Mouse (Mus musculus): ENCODE data around the gene Necab2. TPM values are rescaled to one million over a fixed set of nuclear protein-coding genes. Genes with fewer than 3 reads are reported as not detected.
A peak's percentile ranks its signal among the peaks of the same experiment; 100 is the strongest.

The Necab2 gene
- polyA plus RNA-seq, 1 experiment from 2014 or later: 45.7 TPM

- no peak overlapping the region for H3K27ac ChIP-seq (replicated peaks; ENCODE audit: low read depth, low read length)
- no peak overlapping the region for H3K9ac ChIP-seq (replicated peaks; ENCODE audit: low read length)
- no peak for ATAC-seq (ENCODE audit: low FRiP score, low TSS enrichment)
- WGBS: 84% methylated on average over 11 of the region's 11 CpGs
- DNase-seq: no peak
- H3K4me3 ChIP-seq (replicated peaks; ENCODE audit: low read depth, low read length): no peak overlapping the region
- no peak overlapping the region for H3K4me2 ChIP-seq (ENCODE audit: low read length)
- H3K27me3 ChIP-seq (ENCODE audit: control insufficient read depth, insufficient read depth, low read length): no peaks in the 10 kb centered on the region
- H3K36me3 ChIP-seq (ENCODE audit: control insufficient read depth, insufficient read depth, low read length): no peaks in the 10 kb centered on the region
- H3K9me3 ChIP-seq (ENCODE audit: control insufficient read depth, low read length): no peaks in the 10 kb centered on the region
- H3K4me1 ChIP-seq (ENCODE audit: control insufficient read depth, insufficient read depth, low read length): no peaks in the 10 kb centered on the region
These were observed 37.8 kb downstream of the Necab2 start for GRCm38 (mm10) chr8:119484145-119484896.

GRCm38 (mm10) chr8:119487093-119487492, 40.6 kb downstream of the Necab2 start:
- no peaks in the 10 kb centered on the region for H3K36me3 ChIP-seq (ENCODE audit: control insufficient read depth, insufficient read depth, low read length)
- peaks cover 10% of the 10 kb centered on the region; the same call in 1 of the 2 replicates for H3K4me1 ChIP-seq (ENCODE audit: control insufficient read depth, insufficient read depth, low read length)
- ATAC-seq (ENCODE audit: low FRiP score, low TSS enrichment): no peak
- no peaks in the 10 kb centered on the region for H3K9me3 ChIP-seq (ENCODE audit: control insufficient read depth, low read length)
- no peak overlapping the region for H3K4me2 ChIP-seq (ENCODE audit: low read length)
- no peak overlapping the region for H3K4me3 ChIP-seq (replicated peaks; ENCODE audit: low read depth, low read length)
- H3K9ac ChIP-seq (replicated peaks; ENCODE audit: low read length): no peak overlapping the region
- no peaks in the 10 kb centered on the region for H3K27me3 ChIP-seq (ENCODE audit: control insufficient read depth, insufficient read depth, low read length)
- no peak for DNase-seq
- no peak overlapping the region for H3K27ac ChIP-seq (replicated peaks; ENCODE audit: low read depth, low read length)
- WGBS: 81% methylated on average over 7 of the region's 7 CpGs

GRCm38 (mm10) chr8:119496848-119497247, 50.3 kb downstream of the Necab2 start:
- DNase-seq: no peak
- Histone ChIP-seq H3K4me2 (ENCODE audit: low read length) (no peak overlapping the region), H3K4me1 (ENCODE audit: control insufficient read depth, insufficient read depth, low read length) (no peaks in the 10 kb centered on the region; the same call in 1 of the 2 replicates), H3K27ac (replicated peaks; ENCODE audit: low read depth, low read length) (no peak overlapping the region), H3K36me3 (ENCODE audit: control insufficient read depth, insufficient read depth, low read length) (no peaks in the 10 kb centered on the region), H3K9me3 (ENCODE audit: control insufficient read depth, low read length) (no peaks in the 10 kb centered on the region), H3K27me3 (ENCODE audit: control insufficient read depth, insufficient read depth, low read length) (no peaks in the 10 kb centered on the region), H3K9ac (replicated peaks; ENCODE audit: low read length) (no peak overlapping the region), H3K4me3 (replicated peaks; ENCODE audit: low read depth, low read length) (no peak overlapping the region)
- ATAC-seq (ENCODE audit: low FRiP score, low TSS enrichment): no peak
- 33% methylated on average over 6 of the region's 6 CpGs for WGBS

DNA sequence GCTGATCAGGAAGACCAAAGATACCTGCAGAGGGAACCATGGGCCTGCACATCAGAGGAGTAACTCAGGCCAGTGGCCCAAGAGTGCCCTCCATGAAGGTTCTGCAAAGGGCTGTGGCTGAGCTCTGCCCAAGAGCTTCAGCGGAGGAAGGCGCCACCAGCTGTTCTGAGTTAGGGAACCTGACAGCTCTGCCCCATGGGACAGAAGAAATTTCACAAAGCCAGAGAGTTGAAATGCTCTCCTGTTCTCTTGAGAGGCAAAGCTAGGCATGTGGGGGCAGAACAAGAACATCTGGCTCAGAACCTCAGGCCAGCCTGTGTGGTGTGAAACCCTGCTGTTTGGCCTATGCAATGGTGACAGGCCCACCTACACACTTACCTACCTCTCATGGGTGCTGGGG, 53.3 kb downstream of the Necab2 start:
- H3K4me3 ChIP-seq (replicated peaks; ENCODE audit: low read depth, low read length): no peak overlapping the region
- no peak overlapping the region for H3K9ac ChIP-seq (replicated peaks; ENCODE audit: low read length)
- no peaks in the 10 kb centered on the region for H3K36me3 ChIP-seq (ENCODE audit: control insufficient read depth, insufficient read depth, low read length)
- H3K27me3 ChIP-seq (ENCODE audit: control insufficient read depth, insufficient read depth, low read length): no peaks in the 10 kb centered on the region
- H3K9me3 ChIP-seq (ENCODE audit: control insufficient read depth, low read length): no peaks in the 10 kb centered on the region
- ATAC-seq (ENCODE audit: low FRiP score, low TSS enrichment) (no peak), DNase-seq (no peak)
- no peak overlapping the region for H3K4me2 ChIP-seq (ENCODE audit: low read length)
- WGBS: 92% methylated on average over 2 of the region's 2 CpGs
- peaks cover under 1% of the 10 kb centered on the region; the same call in 1 of the 2 replicates for H3K4me1 ChIP-seq (ENCODE audit: control insufficient read depth, insufficient read depth, low read length)
- no peak overlapping the region for H3K27ac ChIP-seq (replicated peaks; ENCODE audit: low read depth, low read length)

DNA sequence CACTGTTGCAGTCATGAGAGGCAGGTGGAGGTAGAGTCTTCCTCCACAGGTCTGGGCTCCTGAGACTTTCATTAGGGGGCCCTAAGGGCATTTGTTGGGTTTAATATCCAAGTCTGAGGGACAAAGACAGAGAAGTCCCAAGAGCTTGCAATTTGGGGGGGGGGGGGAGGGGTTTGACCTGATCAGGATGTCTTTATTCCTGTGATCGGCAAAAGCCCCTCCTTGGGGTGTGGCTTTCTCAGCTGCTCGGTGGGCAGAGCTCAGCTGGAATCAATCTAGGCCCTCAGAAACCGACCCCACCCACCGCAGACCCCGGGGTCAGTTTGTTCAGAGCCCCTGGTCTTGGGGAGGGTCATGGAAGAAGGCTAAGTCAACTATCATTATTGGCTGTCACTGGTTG, 55.1 kb downstream of the Necab2 start, which contains the start of gene Slc38a8:
Gene Slc38a8, minus strand, starts transcription at position 101 of the 400 bp plus-strand sequence.
- DNase-seq (no peak), ATAC-seq (ENCODE audit: low FRiP score, low TSS enrichment) (no peak)
- Histone ChIP-seq H3K27ac (replicated peaks; ENCODE audit: low read depth, low read length) (no peak within 1 kb of the TSS), H3K9ac (replicated peaks; ENCODE audit: low read length) (no peak within 1 kb of the TSS), H3K9me3 (ENCODE audit: control insufficient read depth, low read length) (no peaks in the 10 kb centered on the region), H3K27me3 (ENCODE audit: control insufficient read depth, insufficient read depth, low read length) (no peaks in the 10 kb centered on the region), H3K4me3 (replicated peaks; ENCODE audit: low read depth, low read length) (no peak within 1 kb of the TSS), H3K36me3 (ENCODE audit: control insufficient read depth, insufficient read depth, low read length) (peaks cover 10% of the 10 kb centered on the region; the same call in 1 of the 2 replicates), H3K4me2 (ENCODE audit: low read length) (no peak within 1 kb of the TSS), H3K4me1 (ENCODE audit: control insufficient read depth, insufficient read depth, low read length) (peaks cover 10% of the 10 kb centered on the region; the same call in 1 of the 2 replicates)
- 51% methylated on average over 5 of the region's 5 CpGs for WGBS

DNA sequence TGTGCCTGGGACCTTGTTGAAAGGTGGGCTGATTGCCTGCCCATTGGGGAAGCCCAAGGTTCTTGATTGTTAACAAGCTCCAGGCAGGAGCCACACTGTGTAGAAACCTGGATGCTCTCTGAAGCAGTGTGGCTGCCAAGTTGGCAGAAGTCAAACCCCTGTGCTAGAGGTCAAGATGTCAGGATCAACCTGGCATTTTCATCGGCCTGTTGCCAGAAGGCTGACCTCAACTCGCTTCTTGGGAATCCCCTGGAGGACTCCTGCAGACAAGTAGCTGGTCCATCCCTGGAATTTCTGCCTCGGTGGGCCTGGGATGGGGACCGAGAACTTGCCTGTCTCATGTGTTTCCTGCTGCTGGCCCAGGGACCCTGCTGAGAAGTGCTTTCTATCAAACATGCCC, 55.6 kb downstream of the Necab2 start:
- Histone ChIP-seq H3K4me2 (ENCODE audit: low read length) (no peak overlapping the region), H3K9ac (replicated peaks; ENCODE audit: low read length) (no peak overlapping the region), H3K27ac (replicated peaks; ENCODE audit: low read depth, low read length) (no peak overlapping the region), H3K4me1 (ENCODE audit: control insufficient read depth, insufficient read depth, low read length) (peaks cover 10% of the 10 kb centered on the region; the same call in 1 of the 2 replicates), H3K4me3 (replicated peaks; ENCODE audit: low read depth, low read length) (no peak overlapping the region), H3K27me3 (ENCODE audit: control insufficient read depth, insufficient read depth, low read length) (no peaks in the 10 kb centered on the region), H3K36me3 (ENCODE audit: control insufficient read depth, insufficient read depth, low read length) (peaks cover 12% of the 10 kb centered on the region), H3K9me3 (ENCODE audit: control insufficient read depth, low read length) (no peaks in the 10 kb centered on the region)
- WGBS: 74% methylated on average over 4 of the region's 4 CpGs
- ATAC-seq (ENCODE audit: low FRiP score, low TSS enrichment): no peak
- no peak for DNase-seq

DNA sequence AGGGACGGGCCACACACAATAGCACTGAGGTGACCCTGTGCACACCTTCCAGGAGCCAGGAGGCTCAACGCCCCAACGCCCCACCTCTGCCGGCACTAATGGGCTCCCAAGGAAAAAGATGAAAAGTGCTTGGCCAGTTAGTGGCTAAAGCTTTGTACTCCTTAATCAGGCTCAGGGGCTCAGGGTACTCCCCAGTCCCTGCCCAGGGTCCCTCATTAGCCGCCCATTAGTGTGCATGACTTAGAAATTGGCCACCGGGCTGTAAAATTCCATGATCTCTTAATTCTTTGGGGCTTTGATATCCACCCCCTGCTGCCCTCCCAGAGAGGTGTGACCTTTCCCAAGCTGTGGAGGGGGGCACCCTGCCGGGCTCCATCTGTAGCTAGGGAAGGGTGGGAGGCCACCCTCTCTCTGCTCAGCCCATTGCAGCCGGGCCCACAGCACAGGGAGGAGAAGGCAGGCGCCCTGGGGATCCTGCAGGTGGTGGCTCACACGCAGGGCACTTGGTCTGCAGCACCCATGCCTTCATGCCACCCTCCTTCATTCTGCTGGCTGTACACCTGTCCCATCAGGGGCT, 56.8 kb downstream of the Necab2 start:
- DNase-seq: no peak
- WGBS: 35% methylated on average over 10 of the region's 10 CpGs
- no peak for ATAC-seq (ENCODE audit: low FRiP score, low TSS enrichment)

GRCm38 (mm10) chr8:119505488-119505887, 59.0 kb downstream of the Necab2 start:
- Histone ChIP-seq H3K4me2 (ENCODE audit: low read length) (no peak overlapping the region), H3K27me3 (ENCODE audit: control insufficient read depth, insufficient read depth, low read length) (no peaks in the 10 kb centered on the region), H3K4me3 (replicated peaks; ENCODE audit: low read depth, low read length) (no peak overlapping the region), H3K27ac (replicated peaks; ENCODE audit: low read depth, low read length) (peak overlapping the region; percentile 38), H3K36me3 (ENCODE audit: control insufficient read depth, insufficient read depth, low read length) (peaks cover 44% of the 10 kb centered on the region), H3K4me1 (ENCODE audit: control insufficient read depth, insufficient read depth, low read length) (peaks cover 10% of the 10 kb centered on the region; the same call in 1 of the 2 replicates), H3K9ac (replicated peaks; ENCODE audit: low read length) (no peak overlapping the region), H3K9me3 (ENCODE audit: control insufficient read depth, low read length) (no peaks in the 10 kb centered on the region)
- DNase-seq: no peak
- 13% methylated on average over 9 of the region's 9 CpGs for WGBS
- no peak for ATAC-seq (ENCODE audit: low FRiP score, low TSS enrichment)

More for the DNA sequence above, 56.8 kb downstream of the Necab2 start:
- H3K27ac ChIP-seq (replicated peaks; ENCODE audit: low read depth, low read length): no peak overlapping the region
- H3K9ac ChIP-seq (replicated peaks; ENCODE audit: low read length): no peak overlapping the region
- no peaks in the 10 kb centered on the region for H3K9me3 ChIP-seq (ENCODE audit: control insufficient read depth, low read length)
- H3K4me2 ChIP-seq (ENCODE audit: low read length): no peak overlapping the region
- H3K4me1 ChIP-seq (ENCODE audit: control insufficient read depth, insufficient read depth, low read length): peaks cover 10% of the 10 kb centered on the region; the same call in 1 of the 2 replicates
- peaks cover 22% of the 10 kb centered on the region for H3K36me3 ChIP-seq (ENCODE audit: control insufficient read depth, insufficient read depth, low read length)
- H3K27me3 ChIP-seq (ENCODE audit: control insufficient read depth, insufficient read depth, low read length): no peaks in the 10 kb centered on the region
- no peak overlapping the region for H3K4me3 ChIP-seq (replicated peaks; ENCODE audit: low read depth, low read length)
